Mouse (Mus musculus): Measurements from ENCODE around the gene Rnf220.
A peak's percentile ranks its signal among the peaks of the same experiment; 100 is the strongest.

Rnf220 gene

DNA sequence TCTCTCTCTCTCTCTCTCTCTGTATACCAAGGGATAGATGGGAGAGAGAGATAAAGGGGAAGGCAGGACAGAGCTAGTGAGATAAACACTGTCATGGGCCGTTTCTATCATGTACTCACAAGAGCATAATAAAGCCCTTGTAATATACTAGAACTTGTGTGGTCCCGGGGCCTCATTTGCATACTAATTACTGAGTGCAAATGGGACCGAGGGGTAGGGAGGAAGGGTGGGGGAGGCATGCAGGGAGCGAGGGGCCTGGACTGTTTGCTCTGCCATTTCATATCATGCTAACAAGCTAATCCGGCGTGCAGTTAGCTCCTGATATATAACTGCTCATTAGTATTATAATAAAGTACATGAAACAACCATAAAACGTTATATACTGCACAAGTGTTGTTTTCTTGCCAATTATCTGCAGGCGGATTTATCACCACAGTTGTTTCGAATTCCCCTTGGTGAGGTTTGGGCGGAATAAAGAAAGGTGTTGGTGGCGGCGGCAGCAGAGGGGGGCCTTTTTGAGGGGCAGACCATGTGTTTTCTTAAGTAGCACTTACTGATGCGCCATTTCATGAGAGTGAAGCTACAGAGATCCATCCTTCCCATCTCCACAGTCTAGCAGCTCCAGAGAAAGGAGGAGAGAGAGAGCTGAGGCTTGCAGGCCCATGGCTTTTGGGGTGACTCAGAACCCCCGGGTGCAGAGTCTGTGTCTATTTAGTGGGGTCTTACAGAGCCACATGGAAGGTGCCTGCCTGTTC lies 116.9 kb downstream of the Rnf220 start:
- DNase-seq (ENCODE audit: low spot score in 2 of 2): no peak

- DNase-seq (ENCODE audit: low spot score in 2 of 2): no peak
Measured at GRCm38 (mm10) chr4:117374078-117374540, 122.7 kb downstream of the Rnf220 start.

- DNase-seq (ENCODE audit: low spot score in 2 of 2): no peak
Measured at GRCm38 (mm10) chr4:117373324-117374077, 123.4 kb downstream of the Rnf220 start.

DNA sequence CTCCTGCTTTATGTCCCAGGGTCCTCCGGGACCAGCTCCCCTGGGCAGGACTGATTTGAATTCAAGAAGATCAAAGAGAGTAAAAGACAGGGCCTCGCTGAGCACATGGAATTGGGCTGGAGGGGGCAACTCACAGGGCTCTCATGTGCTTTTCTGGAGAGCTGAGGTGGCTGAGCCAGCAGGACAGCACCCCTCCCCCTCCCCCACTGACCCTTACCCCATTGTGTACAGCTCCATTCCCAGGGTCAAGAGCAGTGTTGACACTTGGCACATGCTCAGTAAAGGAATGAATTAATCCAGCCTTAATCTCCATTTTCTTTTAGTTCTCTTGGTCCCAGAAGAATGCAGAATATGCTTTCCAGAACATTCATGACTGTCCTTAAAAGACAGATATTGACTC lies 125.0 kb downstream of the Rnf220 start:
- DNase-seq (ENCODE audit: low spot score in 2 of 2): no peak

- no peak for DNase-seq (ENCODE audit: low spot score in 2 of 2)
Measured at GRCm38 (mm10) chr4:117370354-117370753, 126.5 kb downstream of the Rnf220 start.

- no peak for DNase-seq (ENCODE audit: low spot score in 2 of 2)
Measured at GRCm38 (mm10) chr4:117369571-117369970, 127.3 kb downstream of the Rnf220 start.

DNA sequence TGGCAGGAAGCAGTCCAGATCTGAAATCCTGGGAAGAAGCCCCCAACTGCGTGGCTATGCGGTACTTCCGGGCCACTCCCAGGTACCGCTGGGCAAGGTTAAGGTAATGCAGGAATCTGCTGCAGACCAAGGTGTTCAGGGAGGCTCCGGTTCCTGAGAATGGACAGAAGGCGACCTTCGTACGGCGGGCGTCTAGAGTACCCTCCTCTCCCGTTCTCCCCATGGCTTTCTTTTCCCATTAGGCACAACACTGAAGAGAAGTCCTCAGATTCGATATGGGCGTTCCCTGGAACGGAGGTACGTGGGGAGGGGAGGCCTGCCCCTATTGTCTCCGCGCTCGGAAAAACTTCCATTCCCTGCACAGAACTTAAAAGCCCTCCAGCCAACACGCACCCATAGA lies 129.5 kb downstream of the Rnf220 start:
- no peak for DNase-seq (ENCODE audit: low spot score in 2 of 2)

GRCm38 (mm10) chr4:117362085-117362484 lies 134.8 kb downstream of the Rnf220 start:
- DNase-seq (ENCODE audit: low spot score in 2 of 2): no peak

DNA sequence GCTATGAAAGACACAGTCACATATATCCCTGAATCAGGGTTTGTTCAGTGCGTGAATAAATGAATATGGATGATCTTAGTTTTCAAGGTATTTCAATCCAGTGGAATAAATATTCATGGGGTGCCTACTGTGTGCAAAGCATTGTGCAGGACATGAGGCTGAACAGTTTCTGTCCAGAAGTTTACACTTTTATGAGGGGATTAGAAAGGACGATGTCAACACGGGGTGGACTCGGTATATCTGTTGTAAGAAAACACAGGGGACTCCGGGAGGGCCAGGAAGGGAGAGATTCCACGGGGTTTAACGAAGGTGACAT lies 135.3 kb downstream of the Rnf220 start:
- no peak for DNase-seq (ENCODE audit: low spot score in 2 of 2)

- no peak for DNase-seq (ENCODE audit: low spot score in 2 of 2)
Measured at GRCm38 (mm10) chr4:117360713-117361557, 135.9 kb downstream of the Rnf220 start.

- no peak for DNase-seq (ENCODE audit: low spot score in 2 of 2)
Measured at GRCm38 (mm10) chr4:117359803-117360382, 137.0 kb downstream of the Rnf220 start.

- DNase-seq (ENCODE audit: low spot score in 2 of 2): no peak
Measured at GRCm38 (mm10) chr4:117357917-117358316, 138.9 kb downstream of the Rnf220 start.

- DNase-seq (ENCODE audit: low spot score in 2 of 2): no peak
Measured at GRCm38 (mm10) chr4:117357104-117357503, 139.7 kb downstream of the Rnf220 start.

DNA sequence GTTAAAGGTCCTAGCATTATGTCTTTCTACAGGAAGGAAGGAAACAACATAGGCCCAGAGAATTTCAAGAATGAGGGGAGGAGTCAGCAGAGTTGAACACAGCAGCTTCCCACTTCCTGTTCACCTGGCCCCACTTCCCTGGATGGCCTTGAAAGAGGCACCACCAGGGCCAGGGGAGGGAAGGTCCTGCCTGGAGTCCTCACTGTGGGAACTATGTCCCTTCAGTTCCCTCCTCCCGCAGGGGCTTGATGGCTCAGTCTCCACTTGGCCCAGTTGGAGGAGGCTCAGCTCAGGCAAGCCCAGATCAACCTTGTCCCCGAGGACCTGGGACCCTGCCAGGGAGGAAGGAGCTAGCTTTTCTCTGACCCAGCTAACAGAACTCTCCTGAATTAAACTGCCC lies 140.6 kb downstream of the Rnf220 start:
- DNase-seq (ENCODE audit: low spot score in 2 of 2): no peak

DNA sequence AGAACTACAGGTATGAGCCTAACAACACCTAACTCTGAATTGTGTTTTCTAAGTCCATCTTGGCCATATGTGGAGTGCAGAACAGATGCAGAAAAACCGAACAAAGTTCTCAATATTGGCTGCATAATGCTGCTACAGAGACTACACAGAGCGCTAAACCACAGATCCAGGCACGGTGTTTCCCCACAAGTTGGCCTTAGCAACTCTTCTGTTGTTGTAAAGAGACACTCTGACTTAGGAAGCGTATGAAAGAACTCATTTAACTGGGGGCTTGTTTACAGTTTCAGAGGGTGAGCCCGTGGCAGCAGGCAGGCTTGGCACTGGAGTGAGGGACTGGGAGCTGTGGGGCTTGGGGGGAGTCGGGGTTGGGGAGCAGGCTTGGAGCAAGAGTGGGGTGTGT lies 142.2 kb downstream of the Rnf220 start:
- no peak for DNase-seq (ENCODE audit: low spot score in 2 of 2)

DNA sequence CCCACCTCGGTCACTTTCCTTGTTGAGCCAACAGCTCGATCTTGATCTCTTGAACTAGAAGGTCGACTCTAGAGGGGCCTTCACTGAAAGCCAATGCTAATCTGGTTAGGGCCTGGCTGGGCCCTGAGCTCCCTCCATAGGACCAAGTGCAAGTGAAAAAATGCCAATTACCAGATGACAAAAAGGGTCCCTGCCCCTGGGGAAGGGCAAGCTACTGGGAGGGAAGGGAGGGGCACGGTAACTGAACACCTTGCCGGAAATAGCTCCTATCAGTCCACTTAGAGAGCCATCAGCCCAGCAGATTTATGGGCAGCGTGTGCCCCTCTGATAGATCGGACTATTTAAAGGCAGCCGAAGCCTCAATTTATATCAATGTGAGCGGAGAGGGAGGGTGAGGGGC lies 143.9 kb downstream of the Rnf220 start:
- DNase-seq (ENCODE audit: low spot score in 2 of 2): no peak

DNA sequence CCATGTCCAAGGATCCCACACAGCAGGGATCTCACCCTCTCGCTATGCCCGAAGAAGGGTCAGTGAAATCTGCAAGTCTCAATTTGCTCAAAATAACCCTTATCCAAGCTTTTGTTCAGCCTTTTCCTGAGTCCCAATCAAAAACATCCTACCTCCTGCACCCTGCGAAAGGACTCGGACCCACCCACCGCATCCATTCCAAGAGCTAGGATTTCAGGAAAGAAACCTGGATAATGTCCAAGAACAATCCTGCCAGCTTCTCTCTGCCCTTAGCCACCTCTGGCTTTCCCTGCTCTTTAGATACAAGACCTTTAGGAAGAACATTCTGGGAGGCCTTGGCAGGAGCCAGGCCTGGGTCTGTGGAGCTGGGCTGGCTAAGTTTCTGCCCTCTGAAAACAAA lies 144.8 kb downstream of the Rnf220 start:
- DNase-seq (ENCODE audit: low spot score in 2 of 2): no peak

DNA sequence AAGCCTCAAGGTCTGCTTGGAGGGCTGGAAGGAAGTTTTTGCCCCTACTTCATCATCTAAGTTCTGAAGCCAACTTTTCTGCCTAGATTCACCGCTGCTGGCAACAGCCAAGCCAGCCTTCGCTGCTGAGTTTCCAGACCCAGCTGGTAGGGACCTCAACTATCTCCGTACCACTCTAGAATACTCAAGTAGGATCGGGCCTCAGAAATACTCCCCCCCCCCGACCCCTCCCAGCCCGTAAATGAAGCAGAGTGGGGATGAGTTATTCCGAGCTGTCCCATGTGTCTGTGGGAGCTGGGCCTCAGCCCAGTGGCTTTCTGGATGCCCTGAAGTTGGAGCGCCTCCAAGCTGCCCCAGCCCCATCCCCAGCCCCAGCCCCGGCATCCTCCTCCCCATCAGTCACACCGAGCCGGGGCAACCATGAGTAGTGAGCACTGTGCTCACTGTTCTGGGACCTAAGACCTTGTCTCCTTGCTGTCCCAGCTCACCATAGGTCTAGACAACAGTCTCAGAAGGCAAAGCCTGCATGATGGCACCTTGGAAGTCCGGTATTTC lies 146.6 kb downstream of the Rnf220 start:
- DNase-seq (ENCODE audit: low spot score in 2 of 2): no peak

- no peak for DNase-seq (ENCODE audit: low spot score in 2 of 2)
Measured at GRCm38 (mm10) chr4:117349327-117349726, 147.5 kb downstream of the Rnf220 start.

- peak in 1 of 2 experiments; percentile 9 for DNase-seq (ENCODE audit: low spot score in 2 of 2)
Measured at GRCm38 (mm10) chr4:117346025-117346424, 150.8 kb downstream of the Rnf220 start.

GRCm38 (mm10) chr4:117343385-117343784 lies 153.5 kb downstream of the Rnf220 start:
- no peak for DNase-seq (ENCODE audit: low spot score in 2 of 2)

GRCm38 (mm10) chr4:117342751-117343150 lies 154.1 kb downstream of the Rnf220 start:
- no peak for DNase-seq (ENCODE audit: low spot score in 2 of 2)
